Mouse (Mus musculus): ENCODE measurements at regions not wholly inside any gene's neighbourhood (a gene's known extent, or its start where the extent isn't known, plus 50 kb on each side); places are given as distances from the start of the nearest gene placed in this dataset.

- Histone ChIP-seq H3K9ac (ENCODE audit: low read depth, low read length) (no peak overlapping the region), H3K27ac (ENCODE audit: low read depth, low read length) (no peak overlapping the region), H3K4me3 (ENCODE audit: low read depth, low read length) (no peak overlapping the region), H3K4me2 (replicated peaks; ENCODE audit: low read depth, low read length) (no peak overlapping the region), H3K4me1 (replicated peaks; ENCODE audit: control insufficient read depth, insufficient read depth, low read length) (no peaks in the 10 kb centered on the region), H3K27me3 (ENCODE audit: control insufficient read depth, insufficient read depth, low read length) (no peaks in the 10 kb centered on the region), H3K36me3 (ENCODE audit: control insufficient read depth, insufficient read depth, low read length) (no peaks in the 10 kb centered on the region), H3K9me3 (ENCODE audit: control insufficient read depth, low read length) (no peaks in the 10 kb centered on the region)
- DNase-seq (ENCODE audit: low spot score) (no peak), ATAC-seq (ENCODE audit: low FRiP score) (no peak)
- WGBS = 75% methylated on average over 2 of the region's 2 CpGs
Measured at GRCm38 (mm10) chr10:12017286-12017685, 674.1 kb downstream of the Epm2a start.

DNA sequence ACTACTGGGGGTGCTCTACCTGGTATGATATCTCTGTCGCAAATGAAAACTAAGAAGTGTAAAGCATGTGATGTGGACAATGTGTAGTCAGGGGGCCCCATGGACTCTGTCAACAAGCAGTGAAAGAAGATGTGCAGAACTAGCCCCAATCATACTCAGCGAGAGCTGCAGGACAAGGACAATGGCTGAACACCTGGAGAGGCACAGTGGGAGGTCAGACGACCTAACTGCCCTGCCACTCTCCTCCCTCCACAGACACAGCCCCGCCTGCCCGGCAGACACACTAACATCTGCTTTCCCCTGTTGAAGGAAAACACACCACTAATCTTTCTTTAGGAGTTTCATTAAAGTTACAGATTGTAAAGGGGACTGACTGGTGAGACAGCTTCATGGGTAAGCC is 675.1 kb downstream of the Epm2a start:
- Histone ChIP-seq H3K4me2 (replicated peaks; ENCODE audit: low read depth, low read length) (no peak overlapping the region), H3K27ac (ENCODE audit: low read depth, low read length) (no peak overlapping the region), H3K36me3 (ENCODE audit: control insufficient read depth, insufficient read depth, low read length) (no peaks in the 10 kb centered on the region), H3K9me3 (ENCODE audit: control insufficient read depth, low read length) (no peaks in the 10 kb centered on the region), H3K4me3 (ENCODE audit: low read depth, low read length) (no peak overlapping the region), H3K9ac (ENCODE audit: low read depth, low read length) (no peak overlapping the region), H3K27me3 (ENCODE audit: control insufficient read depth, insufficient read depth, low read length) (no peaks in the 10 kb centered on the region), H3K4me1 (replicated peaks; ENCODE audit: control insufficient read depth, insufficient read depth, low read length) (no peaks in the 10 kb centered on the region)
- DNase-seq (ENCODE audit: low spot score) (no peak), ATAC-seq (ENCODE audit: low FRiP score) (no peak)
- 22% methylated on average over 5 of the region's 5 CpGs for WGBS

DNA sequence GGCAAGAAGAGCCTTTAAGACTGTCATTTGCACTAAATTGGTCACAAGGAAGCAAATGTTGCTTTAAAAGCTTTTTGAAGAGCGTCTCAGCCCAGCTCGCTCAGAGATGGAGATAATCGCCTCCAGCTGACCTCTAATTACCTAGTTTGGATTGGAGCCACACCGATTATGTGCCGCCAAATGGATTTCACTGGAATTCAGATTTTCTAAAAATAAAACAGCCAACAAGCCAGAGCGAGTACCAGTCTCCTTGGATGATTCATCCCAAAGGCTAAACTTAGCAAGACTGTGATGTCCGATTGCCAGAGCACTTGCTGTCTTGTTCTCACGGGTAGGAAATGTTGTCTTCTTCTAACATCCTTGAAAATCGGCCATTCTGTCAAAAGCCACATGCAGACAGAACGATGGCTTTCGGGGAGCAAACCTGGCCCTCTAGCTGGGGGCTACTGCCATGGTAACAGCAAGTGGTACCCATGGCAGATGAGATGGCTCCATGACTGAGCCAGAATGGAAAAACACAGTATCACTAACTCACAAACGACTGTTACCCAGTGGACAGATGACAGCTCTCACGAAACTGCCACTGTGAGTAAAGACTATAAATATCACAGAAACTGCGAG is 676.1 kb downstream of the Epm2a start:
- ATAC-seq (ENCODE audit: low FRiP score) (no peak), DNase-seq (ENCODE audit: low spot score) (no peak)
- WGBS = 82% methylated on average over 14 of the region's 14 CpGs
- Histone ChIP-seq H3K4me3 (ENCODE audit: low read depth, low read length) (no peak overlapping the region), H3K27ac (ENCODE audit: low read depth, low read length) (no peak overlapping the region), H3K36me3 (ENCODE audit: control insufficient read depth, insufficient read depth, low read length) (no peaks in the 10 kb centered on the region), H3K9ac (ENCODE audit: low read depth, low read length) (no peak overlapping the region), H3K9me3 (ENCODE audit: control insufficient read depth, low read length) (no peaks in the 10 kb centered on the region), H3K27me3 (ENCODE audit: control insufficient read depth, insufficient read depth, low read length) (no peaks in the 10 kb centered on the region), H3K4me2 (replicated peaks; ENCODE audit: low read depth, low read length) (no peak overlapping the region), H3K4me1 (replicated peaks; ENCODE audit: control insufficient read depth, insufficient read depth, low read length) (no peaks in the 10 kb centered on the region)

- Histone ChIP-seq H3K27me3 (ENCODE audit: control insufficient read depth, insufficient read depth, low read length) (no peaks in the 10 kb centered on the region), H3K9me3 (ENCODE audit: control insufficient read depth, low read length) (no peaks in the 10 kb centered on the region), H3K4me3 (ENCODE audit: low read depth, low read length) (no peak overlapping the region), H3K36me3 (ENCODE audit: control insufficient read depth, insufficient read depth, low read length) (no peaks in the 10 kb centered on the region), H3K27ac (ENCODE audit: low read depth, low read length) (no peak overlapping the region), H3K4me2 (replicated peaks; ENCODE audit: low read depth, low read length) (no peak overlapping the region), H3K4me1 (replicated peaks; ENCODE audit: control insufficient read depth, insufficient read depth, low read length) (no peaks in the 10 kb centered on the region), H3K9ac (ENCODE audit: low read depth, low read length) (no peak overlapping the region)
- ATAC-seq (ENCODE audit: low FRiP score) (no peak), DNase-seq (ENCODE audit: low spot score) (no peak)
- WGBS = 91% methylated on average over 4 of the region's 4 CpGs
Measured at GRCm38 (mm10) chr10:12020576-12020975, 677.4 kb downstream of the Epm2a start.

DNA sequence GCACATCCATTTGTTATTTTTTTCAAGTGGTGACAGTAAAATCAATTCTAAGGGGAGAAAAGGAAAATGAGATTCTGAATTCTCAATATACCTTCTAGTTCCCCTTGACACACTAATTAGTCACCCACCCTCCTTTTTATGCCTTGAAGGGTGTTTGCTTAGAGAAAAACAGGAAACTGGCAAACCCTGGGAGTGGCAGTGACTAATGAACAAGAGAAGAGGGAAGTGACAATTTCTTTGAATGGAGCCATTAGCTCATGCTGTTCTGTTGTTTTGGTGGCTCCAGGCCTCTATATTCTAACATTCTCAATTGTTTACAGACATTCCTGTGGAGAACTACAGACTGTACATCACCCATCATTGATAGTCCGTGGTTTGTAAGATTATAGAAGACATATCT is 692.0 kb downstream of the Epm2a start:
- Histone ChIP-seq H3K27me3 (ENCODE audit: control insufficient read depth, insufficient read depth, low read length) (no peaks in the 10 kb centered on the region), H3K9ac (ENCODE audit: low read depth, low read length) (no peak overlapping the region), H3K4me2 (replicated peaks; ENCODE audit: low read depth, low read length) (no peak overlapping the region), H3K4me1 (replicated peaks; ENCODE audit: control insufficient read depth, insufficient read depth, low read length) (no peaks in the 10 kb centered on the region), H3K36me3 (ENCODE audit: control insufficient read depth, insufficient read depth, low read length) (no peaks in the 10 kb centered on the region), H3K4me3 (ENCODE audit: low read depth, low read length) (no peak overlapping the region), H3K27ac (ENCODE audit: low read depth, low read length) (no peak overlapping the region), H3K9me3 (ENCODE audit: control insufficient read depth, low read length) (no peaks in the 10 kb centered on the region)
- 33% methylated on average over 1 of the region's 1 CpGs for WGBS
- ATAC-seq (ENCODE audit: low FRiP score) (peak; percentile 38; the same call in 1 of the 2 replicates), DNase-seq (ENCODE audit: low spot score) (peak; percentile 9)

DNA sequence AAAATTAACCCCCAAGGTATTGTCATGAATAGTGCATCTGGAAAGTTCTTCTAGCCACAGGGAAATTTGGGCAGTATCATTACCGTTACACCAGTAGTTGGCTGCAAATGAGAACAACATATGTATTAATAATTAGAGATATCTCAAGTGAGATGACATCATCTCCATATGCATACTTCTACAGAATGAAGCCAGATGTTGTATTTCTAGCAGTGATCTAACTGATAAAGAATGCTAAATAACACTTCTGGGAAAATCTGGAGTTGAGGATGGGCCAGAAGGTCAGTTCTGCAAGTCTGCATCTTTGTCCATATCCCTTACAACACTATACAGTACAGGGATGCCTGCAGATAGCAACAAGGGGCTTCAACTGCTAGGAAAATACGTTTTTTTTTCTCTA is 702.7 kb downstream of the Epm2a start:
- no peak for DNase-seq (ENCODE audit: low spot score)
- Histone ChIP-seq H3K27me3 (ENCODE audit: control insufficient read depth, insufficient read depth, low read length) (no peaks in the 10 kb centered on the region), H3K36me3 (ENCODE audit: control insufficient read depth, insufficient read depth, low read length) (no peaks in the 10 kb centered on the region), H3K4me2 (replicated peaks; ENCODE audit: low read depth, low read length) (no peak overlapping the region), H3K27ac (ENCODE audit: low read depth, low read length) (no peak overlapping the region), H3K9ac (ENCODE audit: low read depth, low read length) (no peak overlapping the region), H3K4me1 (replicated peaks; ENCODE audit: control insufficient read depth, insufficient read depth, low read length) (no peaks in the 10 kb centered on the region), H3K4me3 (ENCODE audit: low read depth, low read length) (no peak overlapping the region), H3K9me3 (ENCODE audit: control insufficient read depth, low read length) (no peaks in the 10 kb centered on the region)
- ATAC-seq (ENCODE audit: low FRiP score) = no peak
- 67% methylated on average over 2 of the region's 2 CpGs for WGBS

DNA sequence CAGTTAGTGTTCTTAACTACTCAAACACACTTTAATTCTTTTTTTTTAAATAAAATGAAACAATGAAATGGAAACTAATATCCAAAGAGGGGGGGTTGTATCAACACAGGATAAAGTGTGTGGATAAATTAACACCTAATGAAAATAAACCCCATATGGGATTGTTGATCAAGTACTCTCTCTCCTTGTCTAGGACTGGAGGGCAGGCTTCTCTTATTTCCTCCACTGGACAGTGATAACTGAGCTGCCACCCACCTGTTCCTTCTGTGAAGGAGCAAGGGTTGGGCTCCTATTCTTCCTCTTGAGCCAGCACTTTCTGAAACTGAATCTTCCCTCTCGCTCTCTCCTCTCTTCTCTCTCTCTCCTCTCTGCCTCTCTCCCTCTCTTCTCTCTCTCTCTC is 716.5 kb downstream of the Epm2a start:
- no peaks in the 10 kb centered on the region for H3K9me3 ChIP-seq (ENCODE audit: control insufficient read depth, low read length)
- H3K4me3 ChIP-seq (ENCODE audit: low read depth, low read length) = no peak overlapping the region
- no peak for ATAC-seq (ENCODE audit: low FRiP score)
- no peak overlapping the region for H3K9ac ChIP-seq (ENCODE audit: low read depth, low read length)
- WGBS = 71% methylated on average over 1 of the region's 1 CpGs
- no peaks in the 10 kb centered on the region for H3K4me1 ChIP-seq (replicated peaks; ENCODE audit: control insufficient read depth, insufficient read depth, low read length)
- no peak for DNase-seq (ENCODE audit: low spot score)
- H3K36me3 ChIP-seq (ENCODE audit: control insufficient read depth, insufficient read depth, low read length) = no peaks in the 10 kb centered on the region
- H3K4me2 ChIP-seq (replicated peaks; ENCODE audit: low read depth, low read length) = no peak overlapping the region
- no peak overlapping the region for H3K27ac ChIP-seq (ENCODE audit: low read depth, low read length)
- no peaks in the 10 kb centered on the region for H3K27me3 ChIP-seq (ENCODE audit: control insufficient read depth, insufficient read depth, low read length)

- Histone ChIP-seq H3K9ac (ENCODE audit: low read depth, low read length) (no peak overlapping the region), H3K36me3 (ENCODE audit: control insufficient read depth, insufficient read depth, low read length) (no peaks in the 10 kb centered on the region), H3K4me3 (ENCODE audit: low read depth, low read length) (no peak overlapping the region), H3K27ac (ENCODE audit: low read depth, low read length) (no peak overlapping the region), H3K27me3 (ENCODE audit: control insufficient read depth, insufficient read depth, low read length) (no peaks in the 10 kb centered on the region), H3K4me1 (replicated peaks; ENCODE audit: control insufficient read depth, insufficient read depth, low read length) (no peaks in the 10 kb centered on the region), H3K4me2 (replicated peaks; ENCODE audit: low read depth, low read length) (no peak overlapping the region), H3K9me3 (ENCODE audit: control insufficient read depth, low read length) (no peaks in the 10 kb centered on the region)
- 89% methylated on average over 5 of the region's 5 CpGs for WGBS
- ATAC-seq (ENCODE audit: low FRiP score) = no peak
- DNase-seq (ENCODE audit: low spot score) = no peak
Measured at GRCm38 (mm10) chr10:12061069-12061861, 718.1 kb downstream of the Epm2a start.

- Histone ChIP-seq H3K9me3 (ENCODE audit: control insufficient read depth, low read length) (no peaks in the 10 kb centered on the region), H3K4me2 (replicated peaks; ENCODE audit: low read depth, low read length) (no peak overlapping the region), H3K27ac (ENCODE audit: low read depth, low read length) (no peak overlapping the region), H3K4me1 (replicated peaks; ENCODE audit: control insufficient read depth, insufficient read depth, low read length) (no peaks in the 10 kb centered on the region), H3K27me3 (ENCODE audit: control insufficient read depth, insufficient read depth, low read length) (no peaks in the 10 kb centered on the region), H3K36me3 (ENCODE audit: control insufficient read depth, insufficient read depth, low read length) (no peaks in the 10 kb centered on the region), H3K9ac (ENCODE audit: low read depth, low read length) (no peak overlapping the region), H3K4me3 (ENCODE audit: low read depth, low read length) (no peak overlapping the region)
- no peak for ATAC-seq (ENCODE audit: low FRiP score)
- DNase-seq (ENCODE audit: low spot score) = no peak
- 77% methylated on average over 1 of the region's 1 CpGs for whole genome bisulfite sequencing
Measured at GRCm38 (mm10) chr10:12062302-12062701, 719.1 kb downstream of the Epm2a start.

Measured in hindbrain, embryonic 11.5 days (tissue).